Mouse (Mus musculus) heart, embryonic 14.5 days (tissue): Measurements from ENCODE around the gene Myoz2. TPM values are rescaled to one million over a fixed set of nuclear protein-coding genes. Genes with fewer than 3 reads are reported as not detected.
A peak's percentile ranks its signal among the peaks of the same experiment; 100 is the strongest.

Experiments
- ATAC-seq: fragments of 200-750 bp; cut with Nextera tagmentation; 2 replicates; pipeline ENCODE4 v1.8.0; 2017; ENCODE audit warnings: low read depth, moderate TSS enrichment; ENCODE audit not compliant: insufficient number of reproducible peaks, insufficient read depth, low FRiP score
- H3K27ac ChIP-seq, 2 experiments: fragments of 200-500 bp in 1 of 2; fragments of 300-500 bp in 1 of 2; sonication (generic) in 1 of 2; replicated peaks in 1 of 2; 2 replicates each; pipeline ENCODE4 v1.5.1; 2012 to 2014; ENCODE audit warnings: low read depth in 2 of 2, low read length in 2 of 2, control low read depth in 1 of 2, mild to moderate bottlenecking in 1 of 2, mixed read lengths in 1 of 2; ENCODE audit not compliant: control insufficient read depth in 1 of 2, insufficient read depth in 1 of 2
- H3K27me3 ChIP-seq: fragments of 300-500 bp; sonication (generic); 2 replicates; pipeline ENCODE4 v1.6.1; 2014; ENCODE audit warnings: mild to moderate bottlenecking, low read length, control low read depth; ENCODE audit not compliant: control insufficient read depth, insufficient read depth
- H3K36me3 ChIP-seq: fragments of 300-500 bp; sonication (generic); 2 replicates; pipeline ENCODE4 v1.6.1; 2014; ENCODE audit warnings: mild to moderate bottlenecking, control low read depth, low read length, mixed read lengths; ENCODE audit not compliant: control insufficient read depth, insufficient read depth
- H3K4me1 ChIP-seq, 2 experiments: fragments of 200-500 bp in 1 of 2; fragments of 300-500 bp in 1 of 2; sonication (generic) in 1 of 2; 2 replicates each; pipeline ENCODE4 v1.6.1; 2012 to 2014; ENCODE audit warnings: low read length in 2 of 2, control low read depth in 1 of 2, mixed read lengths in 1 of 2; ENCODE audit not compliant: control insufficient read depth in 2 of 2, insufficient read depth in 2 of 2
- H3K4me2 ChIP-seq: fragments of 300-500 bp; sonication (generic); 2 replicates; pipeline ENCODE4 v1.6.1; 2014; ENCODE audit warnings: mild to moderate bottlenecking, low read length
- H3K4me3 ChIP-seq, 2 experiments: fragments of 200-500 bp in 1 of 2; fragments of 300-500 bp in 1 of 2; sonication (generic) in 1 of 2; 2 replicates each; pipeline ENCODE4 v1.5.1; 2012 to 2014; ENCODE audit warnings: low read length in 2 of 2, mild to moderate bottlenecking in 2 of 2, control low read depth in 1 of 2, low read depth in 1 of 2, moderate library complexity in 1 of 2; ENCODE audit not compliant: control insufficient read depth in 1 of 2, insufficient read depth in 1 of 2
- H3K9ac ChIP-seq: fragments of 300-500 bp; sonication (generic); 2 replicates; pipeline ENCODE4 v1.6.1; 2014; ENCODE audit warnings: mild to moderate bottlenecking, low read length
- H3K9me3 ChIP-seq: fragments of 300-500 bp; sonication (generic); 2 replicates; pipeline ENCODE4 v1.6.1; 2016; ENCODE audit warnings: low read length, control low read depth; ENCODE audit not compliant: control insufficient read depth
- WGBS: fragments of 180-500 bp; shearing (Covaris S2); extraction: QIAGEN DNeasy Blood & Tissue Kit; methylation state at CpG from one replicate; pipeline ENCODE4 v1.1.7; 2014; 5-methylcytosine and 5-hydroxymethylcytosine counted together
- polyA plus RNA-seq: library from polyadenylated mRNA; unstranded; fragments of >200 nt; fragmentation: Nextera tagmentation; extraction: Ambion mirVana; gene quantifications from 2 replicates; pipeline ENCODE4 v1.2.1, GENCODE M21; 2014

Gene Myoz2
- polyA plus RNA-seq, 1 experiment from 2014 or later, result 230 TPM

GRCm38 (mm10) chr3:123009417-123009816, 25.4 kb downstream of the Myoz2 start:
- H3K4me2 ChIP-seq, result no peak overlapping the region
- H3K9ac ChIP-seq, result no peak overlapping the region
- 55% methylated on average over 6 of the region's 6 CpGs for WGBS
- no peak for ATAC-seq
- H3K9me3 ChIP-seq, result no peaks in the 10 kb centered on the region
- peaks cover 72% of the 10 kb centered on the region for H3K36me3 ChIP-seq
- 0 out of 4 replicates have a peak overlapping the region, but pooled peaks of 1 of the 2 experiments have one; percentile 0 for H3K27ac ChIP-seq
- H3K4me3 ChIP-seq, result no peak overlapping the region
- H3K27me3 ChIP-seq, result no peaks in the 10 kb centered on the region
- H3K4me1 ChIP-seq, result no peaks in the 10 kb centered on the region; a peak in 1 of 4 replicates

GRCm38 (mm10) chr3:123007386-123007785, 27.4 kb downstream of the Myoz2 start:
- Histone ChIP-seq H3K4me2 (no peak overlapping the region), H3K36me3 (peaks cover 58% of the 10 kb centered on the region), H3K9me3 (no peaks in the 10 kb centered on the region), H3K4me1 (peaks cover under 1 to 2% of the 10 kb centered on the region in 2 experiments; a peak in 3 of 4 replicates), H3K9ac (no peak overlapping the region), H3K4me3 (no peak overlapping the region), H3K27ac (no peak overlapping the region), H3K27me3 (no peaks in the 10 kb centered on the region)
- whole genome bisulfite sequencing, result 55% methylated on average over 10 of the region's 10 CpGs
- ATAC-seq, result no peak

GRCm38 (mm10) chr3:123001053-123001452, 33.8 kb downstream of the Myoz2 start:
- Histone ChIP-seq H3K9ac (no peak overlapping the region), H3K27ac (no peak overlapping the region), H3K27me3 (no peaks in the 10 kb centered on the region), H3K9me3 (no peaks in the 10 kb centered on the region; the same call in 1 of the 2 replicates), H3K4me2 (no peak overlapping the region), H3K36me3 (peaks cover 15% of the 10 kb centered on the region), H3K4me1 (peaks cover 2 to 5% of the 10 kb centered on the region in 2 experiments; a peak in 2 of 4 replicates), H3K4me3 (no peak overlapping the region)
- 69% methylated on average over 3 of the region's 3 CpGs for WGBS
- ATAC-seq, result no peak

- Histone ChIP-seq H3K36me3 (no peaks in the 10 kb centered on the region), H3K4me1 (peaks cover 2 to 5% of the 10 kb centered on the region in 2 experiments; a peak in 2 of 4 replicates), H3K9me3 (peaks cover 5% of the 10 kb centered on the region; the same call in 1 of the 2 replicates), H3K9ac (no peak overlapping the region), H3K27me3 (no peaks in the 10 kb centered on the region), H3K4me3 (no peak overlapping the region), H3K27ac (no peak overlapping the region), H3K4me2 (no peak overlapping the region)
- 66% methylated on average over 8 of the region's 8 CpGs for WGBS
- ATAC-seq, result no peak
Observed at GRCm38 (mm10) chr3:122998511-122998910, 36.3 kb downstream of the Myoz2 start.

GRCm38 (mm10) chr3:122996968-122997367, 37.8 kb downstream of the Myoz2 start:
- no peak overlapping the region for H3K4me3 ChIP-seq
- H3K27ac ChIP-seq, result no peak overlapping the region
- H3K36me3 ChIP-seq, result no peaks in the 10 kb centered on the region
- H3K4me2 ChIP-seq, result no peak overlapping the region
- H3K4me1 ChIP-seq, result no peaks in the 10 kb centered on the region
- WGBS, result 77% methylated on average over 1 of the region's 1 CpGs
- ATAC-seq, result no peak
- H3K9me3 ChIP-seq, result peaks cover 5% of the 10 kb centered on the region; the same call in 1 of the 2 replicates
- H3K9ac ChIP-seq, result no peak overlapping the region
- no peaks in the 10 kb centered on the region for H3K27me3 ChIP-seq

- peaks cover 9 to 25% of the 10 kb centered on the region in 2 experiments for H3K4me1 ChIP-seq
- peak overlapping the region; percentile 41 to 50; a peak in 3 of 4 replicates for H3K27ac ChIP-seq
- H3K27me3 ChIP-seq, result no peaks in the 10 kb centered on the region
- WGBS, result 67% methylated on average over 11 of the region's 11 CpGs
- ATAC-seq, result no peak
- no peak overlapping the region for H3K4me2 ChIP-seq
- H3K9ac ChIP-seq, result no peak overlapping the region
- H3K4me3 ChIP-seq, result no peak overlapping the region
- no peaks in the 10 kb centered on the region for H3K36me3 ChIP-seq
- no peaks in the 10 kb centered on the region for H3K9me3 ChIP-seq
Observed at GRCm38 (mm10) chr3:122986906-122987305, 47.9 kb downstream of the Myoz2 start.

GRCm38 (mm10) chr3:122986386-122986785, 48.4 kb downstream of the Myoz2 start:
- H3K27ac ChIP-seq, result peak overlapping the region in 1 of 2 experiments; percentile 50; a peak in 2 of 4 replicates
- ATAC-seq, result no peak
- H3K36me3 ChIP-seq, result no peaks in the 10 kb centered on the region
- no peaks in the 10 kb centered on the region for H3K9me3 ChIP-seq
- no peaks in the 10 kb centered on the region for H3K27me3 ChIP-seq
- H3K4me1 ChIP-seq, result peaks cover 9 to 25% of the 10 kb centered on the region in 2 experiments
- H3K4me2 ChIP-seq, result no peak overlapping the region
- no peak overlapping the region for H3K4me3 ChIP-seq
- WGBS, result 0% methylated on average over 1 of the region's 1 CpGs
- H3K9ac ChIP-seq, result 0 out of 2 replicates have a peak overlapping the region, but pooled peaks have one; percentile 94
